Mouse (Mus musculus): ENCODE results near the gene Samd8.

GRCm38 (mm10) chr14:21824938-21825337 is 74.6 kb downstream of the Samd8 start, which contains the start of gene Vdac2:
- TF ChIP-seq CTCF (IDR thresholded peaks at IDR 0.05) (no peak), EP300 (IDR thresholded peaks at IDR 0.05) (no peak)
